Mouse (Mus musculus) hindbrain, embryonic 11.5 days (tissue): ENCODE data around the gene Smad6. TPM values are rescaled to one million over a fixed set of nuclear protein-coding genes. Genes with fewer than 3 reads are reported as not detected.
A peak's percentile ranks its signal among the peaks of the same experiment; 100 is the strongest.

Experiments
- ATAC-seq: fragments of 200-750 bp; cut with Nextera tagmentation; 2 replicates; pipeline ENCODE4 v1.8.0; 2017; ENCODE audit warnings: mild to moderate bottlenecking, moderate TSS enrichment, moderate library complexity; ENCODE audit not compliant: low FRiP score
- DNase-seq: peaks from one replicate; pipeline ENCODE4 v3.0.0-alpha.2; 2015; ENCODE audit warnings: low spot score
- H3K27ac ChIP-seq: fragments of 300-500 bp; sonication (generic); 2 replicates; pipeline ENCODE4 v1.5.1; 2014; ENCODE audit warnings: mild to moderate bottlenecking, low read depth, low read length
- H3K27me3 ChIP-seq: fragments of 300-500 bp; sonication (generic); 2 replicates; pipeline ENCODE4 v1.6.1; 2014; ENCODE audit warnings: mild to moderate bottlenecking, low read length, moderate library complexity, mixed read lengths; ENCODE audit not compliant: control insufficient read depth, insufficient read depth
- H3K36me3 ChIP-seq: fragments of 300-500 bp; sonication (generic); 2 replicates; pipeline ENCODE4 v1.6.1; 2014; ENCODE audit warnings: mild to moderate bottlenecking, low read length, moderate library complexity, mixed read lengths; ENCODE audit not compliant: control insufficient read depth, insufficient read depth
- H3K4me1 ChIP-seq: fragments of 300-500 bp; sonication (generic); replicated peaks from 2 replicates; pipeline ENCODE4 v1.6.1; 2014; ENCODE audit warnings: low read length, mixed read lengths; ENCODE audit not compliant: control insufficient read depth, insufficient read depth
- H3K4me2 ChIP-seq: fragments of 300-500 bp; sonication (generic); replicated peaks from 2 replicates; pipeline ENCODE4 v1.6.1; 2014; ENCODE audit warnings: mild to moderate bottlenecking, low read depth, low read length
- H3K4me3 ChIP-seq: fragments of 300-500 bp; sonication (generic); 2 replicates; pipeline ENCODE4 v1.5.1; 2014; ENCODE audit warnings: low read depth, low read length
- H3K9ac ChIP-seq: fragments of 300-500 bp; sonication (generic); 2 replicates; pipeline ENCODE4 v1.6.1; 2014; ENCODE audit warnings: low read depth, low read length
- H3K9me3 ChIP-seq: fragments of 300-500 bp; sonication (generic); 2 replicates; pipeline ENCODE4 v1.6.1; 2016; ENCODE audit warnings: low read length; ENCODE audit not compliant: control insufficient read depth
- whole genome bisulfite sequencing: fragments of 180-500 bp; shearing (Covaris S2); extraction: QIAGEN DNeasy Blood & Tissue Kit; methylation state at CpG from one replicate; pipeline ENCODE4 v1.1.7; 2014; 5-methylcytosine and 5-hydroxymethylcytosine counted together
- polyA plus RNA-seq: library from polyadenylated mRNA; unstranded; fragments of >200 nt; fragmentation: Nextera tagmentation; extraction: Ambion mirVana; gene quantifications from 2 replicates; pipeline ENCODE4 v1.2.1, GENCODE M21; 2014

Gene Smad6
- polyA plus RNA-seq: 5.5 and 7.1 TPM in 2 replicates

- Histone ChIP-seq H3K9ac (peak within 1 kb of the TSS; percentile 92), H3K27ac (peak within 1 kb of the TSS; percentile 92), H3K27me3 (no peaks in the 10 kb centered on the region), H3K4me3 (peak within 1 kb of the TSS; percentile 79), H3K4me2 (peak within 1 kb of the TSS; percentile 96), H3K9me3 (no peaks in the 10 kb centered on the region), H3K36me3 (no peaks in the 10 kb centered on the region), H3K4me1 (peaks cover 8% of the 10 kb centered on the region)
- DNase-seq (peak; percentile 90), ATAC-seq (peak; percentile 64)
- under 1% methylated on average over 57 of the region's 60 CpGs for WGBS
These were observed at the start of gene Smad6 for GRCm38 (mm10) chr9:64021853-64022561. Smad6 (minus strand) TSS chr9:64022059.

GRCm38 (mm10) chr9:64070674-64071073 lies 48.8 kb upstream of the Smad6 start:
- no peak overlapping the region for H3K27ac ChIP-seq
- no peaks in the 10 kb centered on the region for H3K36me3 ChIP-seq
- peaks cover 5% of the 10 kb centered on the region; the same call in 1 of the 2 replicates for H3K4me1 ChIP-seq
- ATAC-seq: no peak
- H3K4me3 ChIP-seq: no peak overlapping the region
- H3K9me3 ChIP-seq: no peaks in the 10 kb centered on the region
- H3K9ac ChIP-seq: no peak overlapping the region
- H3K27me3 ChIP-seq: no peaks in the 10 kb centered on the region
- H3K4me2 ChIP-seq: no peak overlapping the region
- 96% methylated on average over 5 of the region's 5 CpGs for WGBS
- no peak for DNase-seq

DNA sequence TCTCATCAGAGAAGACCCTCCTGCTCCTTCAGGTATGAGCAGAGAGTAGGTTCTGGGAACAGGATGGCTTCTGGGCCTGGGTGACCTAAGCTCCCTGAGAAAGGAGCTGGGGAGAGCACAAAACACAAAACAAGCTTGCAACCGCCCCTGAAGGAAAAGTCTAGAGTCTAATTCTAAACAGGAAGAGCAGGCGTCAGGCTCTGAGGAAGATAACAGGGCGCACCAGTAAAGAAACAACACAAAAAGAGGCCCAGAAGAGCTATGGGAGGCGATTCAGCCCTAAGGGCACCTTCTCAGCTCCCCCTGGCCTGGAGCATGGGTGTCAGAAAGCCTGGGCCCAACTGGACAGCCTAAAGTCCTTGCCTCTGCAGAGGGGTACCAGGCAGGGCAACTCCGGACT lies 47.3 kb upstream of the Smad6 start:
- no peak for ATAC-seq

GRCm38 (mm10) chr9:64068571-64068970 lies 46.7 kb upstream of the Smad6 start:
- Histone ChIP-seq H3K9me3 (no peaks in the 10 kb centered on the region), H3K27me3 (no peaks in the 10 kb centered on the region), H3K4me2 (no peak overlapping the region), H3K27ac (no peak overlapping the region), H3K4me1 (peaks cover 5% of the 10 kb centered on the region; the same call in 1 of the 2 replicates), H3K4me3 (no peak overlapping the region), H3K9ac (no peak overlapping the region), H3K36me3 (no peaks in the 10 kb centered on the region)
- WGBS: no CpG with 5 or more reads among the region's 1 CpGs
- ATAC-seq (no peak), DNase-seq (no peak)

More for the DNA sequence above, 47.3 kb upstream of the Smad6 start:
- Histone ChIP-seq H3K36me3 (no peaks in the 10 kb centered on the region), H3K4me2 (no peak overlapping the region), H3K27me3 (no peaks in the 10 kb centered on the region), H3K9ac (no peak overlapping the region), H3K4me1 (peaks cover 5% of the 10 kb centered on the region; the same call in 1 of the 2 replicates), H3K4me3 (no peak overlapping the region), H3K27ac (no peak overlapping the region), H3K9me3 (no peaks in the 10 kb centered on the region)
- DNase-seq: no peak
- 81% methylated on average over 5 of the region's 5 CpGs for WGBS

- Histone ChIP-seq H3K9me3 (no peaks in the 10 kb centered on the region), H3K4me3 (no peak overlapping the region), H3K4me2 (no peak overlapping the region), H3K9ac (no peak overlapping the region), H3K27me3 (no peaks in the 10 kb centered on the region), H3K4me1 (peaks cover 5% of the 10 kb centered on the region; the same call in 1 of the 2 replicates), H3K27ac (no peak overlapping the region), H3K36me3 (no peaks in the 10 kb centered on the region)
- WGBS: 64% methylated on average over 5 of the region's 5 CpGs
- ATAC-seq (no peak), DNase-seq (no peak)
These were observed 45.9 kb upstream of the Smad6 start for GRCm38 (mm10) chr9:64067787-64068186.

GRCm38 (mm10) chr9:64060033-64060539 lies 38.2 kb upstream of the Smad6 start:
- peak overlapping the region; percentile 48 for H3K4me2 ChIP-seq
- H3K27ac ChIP-seq: no peak overlapping the region
- WGBS: 5% methylated on average over 30 of the region's 30 CpGs
- H3K4me1 ChIP-seq: peaks cover 13% of the 10 kb centered on the region
- ATAC-seq (peak; percentile 35; the same call in 1 of the 2 replicates), DNase-seq (peak; percentile 61)
- peaks cover 3% of the 10 kb centered on the region; the same call in 1 of the 2 replicates for H3K27me3 ChIP-seq
- peak overlapping the region; percentile 41; the same call in 1 of the 2 replicates for H3K9ac ChIP-seq
- H3K4me3 ChIP-seq: peak overlapping the region; percentile 19
- no peaks in the 10 kb centered on the region for H3K36me3 ChIP-seq
- H3K9me3 ChIP-seq: no peaks in the 10 kb centered on the region

- ATAC-seq (0 out of 2 replicates have a peak, but pooled peaks have one; percentile 30), DNase-seq (peak; percentile 72)
- H3K4me2 ChIP-seq: no peak overlapping the region
- H3K36me3 ChIP-seq: no peaks in the 10 kb centered on the region
- 0 out of 2 replicates have a peak overlapping the region, but pooled peaks have one; percentile 39 for H3K27ac ChIP-seq
- H3K27me3 ChIP-seq: peaks cover 3% of the 10 kb centered on the region; the same call in 1 of the 2 replicates
- 43% methylated on average over 7 of the region's 7 CpGs for WGBS
- no peaks in the 10 kb centered on the region for H3K9me3 ChIP-seq
- peaks cover 13% of the 10 kb centered on the region for H3K4me1 ChIP-seq
- H3K9ac ChIP-seq: no peak overlapping the region
- no peak overlapping the region for H3K4me3 ChIP-seq
These were observed 36.2 kb upstream of the Smad6 start for GRCm38 (mm10) chr9:64057903-64058650.

DNA sequence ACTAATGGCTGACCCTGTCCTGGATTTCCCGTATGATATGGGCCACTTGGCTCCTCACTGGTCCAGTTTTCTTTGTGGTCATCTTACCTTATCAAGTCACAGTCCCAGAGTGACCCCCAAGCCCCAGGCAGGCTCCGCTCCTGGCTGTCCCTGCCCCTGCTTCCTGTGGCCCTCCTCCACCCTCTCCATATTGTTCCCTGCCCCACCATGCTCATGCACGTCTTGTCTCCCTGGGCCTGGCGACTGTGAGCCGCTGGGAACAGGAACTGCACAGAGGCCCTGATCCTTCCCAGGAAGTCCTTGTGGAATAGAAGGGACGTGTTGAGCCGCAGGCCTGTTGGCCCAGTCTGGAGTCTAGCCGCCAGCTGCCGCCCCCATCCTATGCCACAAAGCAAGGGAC lies 33.3 kb upstream of the Smad6 start:
- Histone ChIP-seq H3K9me3 (no peaks in the 10 kb centered on the region), H3K27ac (no peak overlapping the region), H3K4me2 (no peak overlapping the region), H3K4me1 (peaks cover 14% of the 10 kb centered on the region), H3K9ac (no peak overlapping the region), H3K36me3 (no peaks in the 10 kb centered on the region), H3K27me3 (peaks cover 3% of the 10 kb centered on the region; the same call in 1 of the 2 replicates), H3K4me3 (no peak overlapping the region)
- WGBS: 69% methylated on average over 9 of the region's 9 CpGs
- DNase-seq (no peak), ATAC-seq (no peak)
